Mouse (Mus musculus) c-Kit-positive CD71-positive TER-119-positive erythroid progenitor cells, embryonic 14.5 days (primary cell): ENCODE data around the gene Zic4.

Experiments
- DNase-seq: peaks from one replicate; pipeline ENCODE4 v3.0.0-alpha.2; 2013; ENCODE audit warnings: low spot score

Zic4 gene

GRCm38 (mm10) chr9:91361856-91362601 is at the start of gene Zic4:
Gene Zic4, plus strand, starts transcription at chr9:91362413.
- DNase-seq = no peak

- DNase-seq = no peak
Observed at GRCm38 (mm10) chr9:91347591-91347990, 14.6 kb upstream of the Zic4 start.

- DNase-seq = no peak
Observed at GRCm38 (mm10) chr9:91348746-91349145, 13.5 kb upstream of the Zic4 start.

DNA sequence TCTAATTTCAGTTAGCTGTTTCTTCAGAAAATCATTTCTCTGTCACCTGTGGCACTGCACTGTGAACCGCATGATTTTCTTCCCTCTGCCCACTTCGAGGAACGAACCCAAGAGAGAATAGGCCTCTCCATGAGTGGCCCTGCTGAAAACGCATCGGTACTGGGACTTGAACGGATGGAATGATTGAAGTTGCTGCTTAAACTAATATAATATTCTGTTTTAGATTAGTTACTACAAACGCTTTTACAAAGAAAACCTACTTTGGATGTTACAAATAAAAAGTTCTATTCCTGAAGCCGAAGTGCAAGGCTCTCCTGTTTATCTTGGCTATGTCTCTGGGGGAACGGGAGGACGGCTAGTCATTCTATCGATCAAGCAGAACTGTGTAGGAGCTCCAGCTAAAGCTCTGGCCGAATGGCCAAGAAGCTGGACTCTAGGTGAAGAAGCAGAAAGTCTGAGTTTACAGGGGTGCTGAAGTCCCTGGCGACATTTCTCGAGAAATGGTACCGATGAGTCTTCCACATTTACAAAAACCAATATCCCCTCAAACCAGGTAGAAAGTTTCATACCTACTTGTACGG is 11.9 kb upstream of the Zic4 start:
- DNase-seq = no peak

DNA sequence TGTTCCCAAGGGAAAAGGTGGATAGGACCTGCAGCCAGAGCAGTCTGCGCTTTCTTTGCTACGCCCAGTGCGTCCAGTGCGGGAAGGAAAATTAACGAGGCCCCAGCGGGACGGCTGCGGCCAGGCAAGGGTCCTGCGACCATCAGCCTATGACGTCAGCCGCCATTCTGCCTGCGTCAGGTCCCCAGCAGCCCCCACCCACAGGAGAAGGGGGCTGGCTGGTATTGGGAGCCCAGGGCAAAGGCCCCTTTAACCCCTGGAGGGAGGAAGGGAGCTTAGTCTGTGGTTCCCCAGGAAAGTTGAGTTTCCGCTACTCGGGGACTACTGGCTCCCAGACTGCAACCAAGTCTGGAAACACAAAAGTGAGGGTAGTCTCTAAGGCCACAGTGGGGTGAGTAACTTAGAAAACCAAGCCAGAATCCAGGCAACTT is 11.3 kb upstream of the Zic4 start:
- DNase-seq = no peak

DNA sequence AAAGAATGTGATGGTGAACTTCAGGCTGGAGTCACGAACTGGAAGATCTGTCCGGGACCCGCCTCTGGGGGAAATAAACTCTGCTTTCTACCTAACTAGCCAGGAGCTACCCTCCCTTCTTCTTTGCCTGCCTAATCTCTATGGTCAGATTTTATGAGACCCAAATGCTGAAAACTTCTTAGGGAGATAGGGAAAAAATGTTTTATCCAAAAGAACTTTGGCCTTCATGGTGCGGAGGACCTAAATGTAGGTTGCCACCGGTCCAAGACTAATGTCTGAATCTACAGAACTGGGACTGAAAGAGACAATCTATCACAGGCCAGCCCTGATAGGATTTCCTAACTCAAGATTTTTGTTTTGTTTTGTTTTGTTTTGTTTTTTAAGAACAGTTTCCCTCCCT is 10.9 kb upstream of the Zic4 start:
- no peak for DNase-seq

DNA sequence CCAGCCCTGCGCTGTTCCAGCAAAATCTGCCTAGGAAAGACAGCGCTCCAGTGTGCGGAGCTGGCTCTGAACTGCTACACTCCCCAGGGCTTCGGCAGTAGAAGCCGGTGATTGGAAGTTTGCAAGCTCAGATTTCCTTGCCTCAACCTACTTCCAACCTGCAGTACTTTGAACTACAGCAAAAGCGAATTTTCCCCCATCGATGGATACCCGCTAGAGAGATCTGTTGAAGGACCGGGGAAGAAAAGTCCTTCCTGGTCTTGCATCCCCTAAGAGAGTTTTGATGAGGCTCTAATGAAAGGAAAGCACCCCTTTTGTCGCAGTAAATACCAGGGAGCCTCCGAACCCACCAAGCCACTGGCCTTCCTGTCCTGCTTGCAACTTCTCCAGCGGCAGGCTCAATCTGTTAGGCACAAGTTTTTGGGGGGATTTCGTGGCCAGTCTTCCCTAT is 10.2 kb upstream of the Zic4 start:
- DNase-seq = no peak

DNA sequence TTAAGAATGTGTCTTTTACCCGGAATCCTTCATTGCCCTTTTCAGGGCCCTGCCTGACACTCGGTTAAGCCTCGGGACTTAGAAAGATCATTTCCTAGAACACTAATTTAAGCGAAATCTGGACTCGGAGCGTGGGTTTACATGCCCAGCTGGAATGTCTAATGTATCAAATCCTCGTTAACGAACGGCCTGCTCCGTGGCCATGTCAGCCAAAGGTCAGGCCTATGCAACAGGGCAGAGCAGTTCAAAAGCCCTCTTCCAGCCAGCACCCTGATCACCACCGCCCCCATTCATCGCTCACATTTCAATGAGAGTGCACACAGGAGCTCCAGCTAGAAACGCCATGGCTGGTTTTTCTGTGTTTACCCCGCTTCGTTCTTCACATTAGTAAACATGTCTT is 9.4 kb upstream of the Zic4 start:
- DNase-seq = no peak

- no peak for DNase-seq
Observed at GRCm38 (mm10) chr9:91353551-91354433, 8.4 kb upstream of the Zic4 start.

GRCm38 (mm10) chr9:91354434-91355269 is 7.6 kb upstream of the Zic4 start:
- no peak for DNase-seq

GRCm38 (mm10) chr9:91355270-91355589 is 7.0 kb upstream of the Zic4 start:
- no peak for DNase-seq

GRCm38 (mm10) chr9:91355629-91356352 is 6.4 kb upstream of the Zic4 start:
- no peak for DNase-seq

DNA sequence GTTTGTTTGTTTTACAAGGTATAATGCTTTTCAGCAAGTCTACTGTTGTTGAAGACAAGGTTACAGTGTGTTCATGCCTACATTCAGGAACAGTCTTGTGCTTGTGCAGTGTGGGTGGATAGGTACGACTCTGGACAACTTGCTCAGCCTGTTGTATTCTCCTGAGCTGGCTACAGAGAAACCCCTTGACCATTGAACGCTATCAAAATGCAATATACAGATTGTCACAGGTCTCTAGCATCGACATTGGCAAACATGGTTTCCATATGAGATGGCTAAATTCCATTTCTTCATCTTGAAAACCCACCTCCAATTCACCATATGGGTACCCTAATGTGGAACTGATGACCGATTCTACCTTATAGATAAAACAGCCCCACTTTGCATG is 5.9 kb upstream of the Zic4 start:
- no peak for DNase-seq

DNA sequence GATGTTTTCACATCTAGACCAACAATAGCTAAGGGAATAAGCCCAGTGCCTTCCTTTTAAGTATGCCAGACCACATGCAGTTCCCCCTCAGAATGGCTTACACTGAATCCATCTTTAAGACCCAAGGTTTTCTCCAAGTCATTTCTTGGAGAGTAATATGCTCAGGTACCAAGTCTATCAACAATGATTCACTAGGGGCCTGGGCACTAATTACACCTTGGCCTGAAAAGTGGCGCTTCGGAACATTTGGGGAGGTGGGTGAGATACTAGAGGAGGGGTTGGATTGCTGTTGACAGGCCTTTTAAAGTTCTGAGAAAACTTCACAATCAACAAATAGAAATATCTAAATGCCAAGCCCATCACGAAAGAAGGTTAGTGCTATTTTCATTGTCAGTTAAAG is 4.9 kb upstream of the Zic4 start:
- no peak for DNase-seq

GRCm38 (mm10) chr9:91358851-91359687 is 3.1 kb upstream of the Zic4 start:
- no peak for DNase-seq

GRCm38 (mm10) chr9:91360151-91361032 is 1.8 kb upstream of the Zic4 start:
- no peak for DNase-seq

GRCm38 (mm10) chr9:91361033-91361855 is 969 bp upstream of the Zic4 start:
- no peak for DNase-seq

GRCm38 (mm10) chr9:91363011-91363730 is 958 bp downstream of the Zic4 start:
- DNase-seq = no peak
